Mouse (Mus musculus): ENCODE data around the gene Hbq1b. TPM values are rescaled to one million over a fixed set of nuclear protein-coding genes. Genes with fewer than 3 reads are reported as not detected.

Hbq1b gene
- polyA plus RNA-seq, 1 experiment from 2014 or later, result 1.6 TPM

DNA sequence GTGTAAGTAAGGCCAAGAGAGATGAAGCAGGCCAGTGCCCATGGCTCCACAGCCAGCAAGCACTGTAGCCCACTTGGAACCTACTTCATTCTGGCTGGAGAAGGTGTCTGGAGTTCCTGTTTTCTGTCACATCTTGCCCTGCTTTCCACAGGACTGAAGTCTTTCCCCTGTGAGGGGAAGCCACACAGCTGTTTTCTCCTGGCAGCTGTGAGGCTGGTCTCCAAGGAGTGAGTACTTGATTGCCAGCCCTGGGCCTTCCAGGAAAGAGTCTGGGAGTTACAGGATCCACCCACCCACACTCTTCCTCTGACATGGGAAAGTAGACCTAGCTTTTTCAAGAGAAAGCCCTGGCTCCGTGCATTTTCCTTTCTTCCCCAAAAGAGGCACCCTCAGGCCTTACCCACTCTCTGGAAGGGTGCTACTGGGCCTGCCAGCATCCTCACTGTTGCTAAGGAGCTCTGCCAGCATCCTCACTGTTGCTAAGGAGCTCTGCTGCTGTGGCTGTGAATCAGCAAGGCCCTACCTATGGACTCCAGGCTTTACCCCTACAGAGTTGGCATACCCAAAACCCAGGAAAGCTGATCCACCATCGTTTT lies 16.2 kb downstream of the Hbq1b start:
- Histone ChIP-seq H3K27ac (ENCODE audit: low read depth, low read length) (no peak overlapping the region), H3K4me3 (ENCODE audit: low read length) (no peak overlapping the region), H3K27me3 (ENCODE audit: control insufficient read depth, insufficient read depth, low read length) (no peaks in the 10 kb centered on the region; the same call in 1 of the 2 replicates), H3K4me1 (ENCODE audit: control insufficient read depth, insufficient read depth, low read length) (0 out of 2 replicates have a peak, but pooled peaks cover 2% of the 10 kb centered on the region), H3K9me3 (ENCODE audit: control insufficient read depth, low read length) (no peaks in the 10 kb centered on the region), H3K4me2 (replicated peaks; ENCODE audit: low read depth, low read length) (no peak overlapping the region), H3K9ac (ENCODE audit: low read depth, low read length) (no peak overlapping the region), H3K36me3 (ENCODE audit: control insufficient read depth, insufficient read depth, low read length) (no peaks in the 10 kb centered on the region)
- ATAC-seq (ENCODE audit: low FRiP score, low TSS enrichment), result no peak
- 49% methylated on average over 2 of the region's 2 CpGs for WGBS

DNA sequence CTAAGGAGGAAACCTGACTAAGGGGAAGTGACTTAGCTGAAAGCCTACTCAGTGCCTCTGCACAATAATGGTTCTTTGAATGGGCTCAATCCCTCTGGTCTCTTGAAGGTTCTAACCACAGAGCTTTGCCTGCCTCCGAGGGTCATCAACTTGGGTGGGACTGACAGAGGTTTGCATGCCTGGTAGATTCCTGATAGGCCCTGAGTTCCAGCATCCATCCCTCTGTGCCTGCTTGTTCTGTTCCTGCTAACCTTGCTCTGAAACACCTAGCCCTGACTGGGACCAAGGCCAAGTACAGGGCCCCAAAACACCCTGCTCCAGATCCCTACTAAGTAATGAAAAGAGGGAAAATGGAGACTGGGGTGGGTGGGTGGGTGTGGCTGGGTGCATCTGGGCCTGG lies 16.7 kb downstream of the Hbq1b start:
- Histone ChIP-seq H3K27me3 (ENCODE audit: control insufficient read depth, insufficient read depth, low read length) (no peaks in the 10 kb centered on the region; the same call in 1 of the 2 replicates), H3K4me3 (ENCODE audit: low read length) (no peak overlapping the region), H3K4me2 (replicated peaks; ENCODE audit: low read depth, low read length) (no peak overlapping the region), H3K36me3 (ENCODE audit: control insufficient read depth, insufficient read depth, low read length) (no peaks in the 10 kb centered on the region), H3K9me3 (ENCODE audit: control insufficient read depth, low read length) (no peaks in the 10 kb centered on the region), H3K4me1 (ENCODE audit: control insufficient read depth, insufficient read depth, low read length) (0 out of 2 replicates have a peak, but pooled peaks cover 5% of the 10 kb centered on the region), H3K27ac (ENCODE audit: low read depth, low read length) (no peak overlapping the region), H3K9ac (ENCODE audit: low read depth, low read length) (no peak overlapping the region)
- no peak for ATAC-seq (ENCODE audit: low FRiP score, low TSS enrichment)
- WGBS, result 78% methylated on average over 1 of the region's 1 CpGs

DNA sequence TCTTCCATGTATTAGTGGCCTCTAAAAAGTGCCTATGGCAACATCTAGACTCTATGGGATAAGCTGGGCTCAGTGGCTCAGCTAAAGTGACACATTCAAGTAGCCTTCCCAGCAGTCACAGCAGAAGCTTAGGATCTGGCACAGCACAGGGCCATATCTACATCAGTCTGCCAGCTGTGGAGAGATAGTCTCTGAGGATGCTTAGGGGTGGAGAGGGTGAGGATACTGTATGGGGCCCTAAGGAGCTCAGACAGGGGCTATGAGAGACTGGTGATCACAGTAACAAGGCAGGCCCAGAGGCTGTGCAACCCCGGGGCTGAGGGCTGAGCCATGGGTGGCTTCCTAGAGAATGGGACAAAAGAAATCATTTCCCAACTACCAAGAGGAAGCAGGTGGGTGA lies 20.2 kb downstream of the Hbq1b start:
- Histone ChIP-seq H3K9me3 (ENCODE audit: control insufficient read depth, low read length) (no peaks in the 10 kb centered on the region), H3K27ac (ENCODE audit: low read depth, low read length) (no peak overlapping the region), H3K27me3 (ENCODE audit: control insufficient read depth, insufficient read depth, low read length) (no peaks in the 10 kb centered on the region), H3K4me3 (ENCODE audit: low read length) (no peak overlapping the region), H3K36me3 (ENCODE audit: control insufficient read depth, insufficient read depth, low read length) (no peaks in the 10 kb centered on the region), H3K4me1 (ENCODE audit: control insufficient read depth, insufficient read depth, low read length) (0 out of 2 replicates have a peak, but pooled peaks cover 17% of the 10 kb centered on the region), H3K9ac (ENCODE audit: low read depth, low read length) (no peak overlapping the region), H3K4me2 (replicated peaks; ENCODE audit: low read depth, low read length) (no peak overlapping the region)
- ATAC-seq (ENCODE audit: low FRiP score, low TSS enrichment), result no peak
- whole genome bisulfite sequencing, result 94% methylated on average over 1 of the region's 1 CpGs

DNA sequence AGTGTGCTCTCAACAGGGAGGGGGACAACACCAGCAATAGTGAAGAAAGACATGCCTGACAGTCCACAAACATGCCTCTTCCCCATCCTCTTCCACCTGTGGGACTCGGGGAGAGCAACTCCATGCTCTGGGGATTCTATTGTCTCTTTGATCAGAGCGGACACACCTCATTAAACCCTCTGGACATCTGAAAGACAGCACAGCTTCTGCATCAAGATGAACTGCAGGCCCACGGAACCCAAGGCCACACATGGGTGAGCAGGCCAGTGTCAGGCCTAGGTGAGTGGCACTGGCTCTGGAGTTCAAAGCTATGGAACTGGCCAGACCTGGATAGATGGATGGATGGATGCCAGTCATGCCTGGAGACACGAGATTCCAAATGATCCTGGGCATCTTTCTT lies 22.7 kb downstream of the Hbq1b start:
- H3K4me2 ChIP-seq (replicated peaks; ENCODE audit: low read depth, low read length), result no peak overlapping the region
- H3K9ac ChIP-seq (ENCODE audit: low read depth, low read length), result no peak overlapping the region
- no peaks in the 10 kb centered on the region for H3K36me3 ChIP-seq (ENCODE audit: control insufficient read depth, insufficient read depth, low read length)
- H3K27me3 ChIP-seq (ENCODE audit: control insufficient read depth, insufficient read depth, low read length), result no peaks in the 10 kb centered on the region
- 0 out of 2 replicates have a peak, but pooled peaks cover 17% of the 10 kb centered on the region for H3K4me1 ChIP-seq (ENCODE audit: control insufficient read depth, insufficient read depth, low read length)
- WGBS, result 19% methylated on average over 4 of the region's 4 CpGs
- no peaks in the 10 kb centered on the region for H3K9me3 ChIP-seq (ENCODE audit: control insufficient read depth, low read length)
- H3K4me3 ChIP-seq (ENCODE audit: low read length), result no peak overlapping the region
- H3K27ac ChIP-seq (ENCODE audit: low read depth, low read length), result no peak overlapping the region
- peak; percentile 77 for ATAC-seq (ENCODE audit: low FRiP score, low TSS enrichment)

DNA sequence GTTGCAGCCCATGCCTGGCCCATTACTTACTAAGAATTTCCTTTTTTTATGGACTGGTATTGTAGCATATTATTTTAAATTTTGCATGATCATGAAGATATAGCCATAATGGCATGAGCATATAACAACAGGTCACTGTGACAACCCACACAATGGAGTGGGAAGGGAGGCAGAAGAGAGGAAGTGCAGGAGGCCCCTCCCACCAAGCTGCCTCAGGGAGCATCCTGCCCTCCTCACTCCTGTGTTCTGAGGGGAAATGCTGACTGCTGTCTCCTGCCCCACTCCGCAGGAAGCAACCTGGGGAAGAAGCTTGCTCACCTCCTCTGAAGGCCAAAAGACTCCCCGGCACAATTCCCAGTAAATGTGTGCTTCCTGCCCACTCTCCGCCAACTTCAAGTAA lies 23.2 kb downstream of the Hbq1b start:
- Histone ChIP-seq H3K27ac (ENCODE audit: low read depth, low read length) (no peak overlapping the region), H3K36me3 (ENCODE audit: control insufficient read depth, insufficient read depth, low read length) (no peaks in the 10 kb centered on the region), H3K4me3 (ENCODE audit: low read length) (no peak overlapping the region), H3K9me3 (ENCODE audit: control insufficient read depth, low read length) (no peaks in the 10 kb centered on the region), H3K4me1 (ENCODE audit: control insufficient read depth, insufficient read depth, low read length) (0 out of 2 replicates have a peak, but pooled peaks cover 17% of the 10 kb centered on the region), H3K9ac (ENCODE audit: low read depth, low read length) (no peak overlapping the region), H3K27me3 (ENCODE audit: control insufficient read depth, insufficient read depth, low read length) (no peaks in the 10 kb centered on the region), H3K4me2 (replicated peaks; ENCODE audit: low read depth, low read length) (no peak overlapping the region)
- 61% methylated on average over 3 of the region's 3 CpGs for WGBS
- ATAC-seq (ENCODE audit: low FRiP score, low TSS enrichment), result no peak

DNA sequence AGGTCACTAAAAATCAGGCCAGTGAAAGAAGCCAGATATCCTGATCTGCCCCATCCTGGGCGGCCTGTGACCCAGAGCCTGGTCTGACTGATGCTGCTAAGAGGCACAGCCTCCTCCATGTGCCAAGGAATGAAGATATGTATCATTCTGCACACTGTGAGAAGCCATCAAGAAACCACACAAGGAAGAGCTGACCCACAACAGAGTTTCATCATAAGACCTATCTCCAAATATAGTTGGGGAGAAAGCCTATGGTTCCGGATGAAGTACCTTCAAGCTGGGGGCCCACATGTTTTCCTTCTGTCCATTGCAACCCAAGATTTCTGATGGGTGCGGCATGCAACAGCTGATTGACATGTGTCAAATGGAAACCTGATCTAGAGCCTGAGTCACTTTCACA lies 29.2 kb downstream of the Hbq1b start:
- WGBS, result 79% methylated on average over 3 of the region's 3 CpGs
- H3K4me2 ChIP-seq (replicated peaks; ENCODE audit: low read depth, low read length), result no peak overlapping the region
- ATAC-seq (ENCODE audit: low FRiP score, low TSS enrichment), result no peak
- H3K4me3 ChIP-seq (ENCODE audit: low read length), result no peak overlapping the region
- no peak overlapping the region for H3K9ac ChIP-seq (ENCODE audit: low read depth, low read length)
- no peaks in the 10 kb centered on the region for H3K4me1 ChIP-seq (ENCODE audit: control insufficient read depth, insufficient read depth, low read length)
- no peak overlapping the region for H3K27ac ChIP-seq (ENCODE audit: low read depth, low read length)
- no peaks in the 10 kb centered on the region for H3K27me3 ChIP-seq (ENCODE audit: control insufficient read depth, insufficient read depth, low read length)
- H3K9me3 ChIP-seq (ENCODE audit: control insufficient read depth, low read length), result no peaks in the 10 kb centered on the region
- H3K36me3 ChIP-seq (ENCODE audit: control insufficient read depth, insufficient read depth, low read length), result no peaks in the 10 kb centered on the region

DNA sequence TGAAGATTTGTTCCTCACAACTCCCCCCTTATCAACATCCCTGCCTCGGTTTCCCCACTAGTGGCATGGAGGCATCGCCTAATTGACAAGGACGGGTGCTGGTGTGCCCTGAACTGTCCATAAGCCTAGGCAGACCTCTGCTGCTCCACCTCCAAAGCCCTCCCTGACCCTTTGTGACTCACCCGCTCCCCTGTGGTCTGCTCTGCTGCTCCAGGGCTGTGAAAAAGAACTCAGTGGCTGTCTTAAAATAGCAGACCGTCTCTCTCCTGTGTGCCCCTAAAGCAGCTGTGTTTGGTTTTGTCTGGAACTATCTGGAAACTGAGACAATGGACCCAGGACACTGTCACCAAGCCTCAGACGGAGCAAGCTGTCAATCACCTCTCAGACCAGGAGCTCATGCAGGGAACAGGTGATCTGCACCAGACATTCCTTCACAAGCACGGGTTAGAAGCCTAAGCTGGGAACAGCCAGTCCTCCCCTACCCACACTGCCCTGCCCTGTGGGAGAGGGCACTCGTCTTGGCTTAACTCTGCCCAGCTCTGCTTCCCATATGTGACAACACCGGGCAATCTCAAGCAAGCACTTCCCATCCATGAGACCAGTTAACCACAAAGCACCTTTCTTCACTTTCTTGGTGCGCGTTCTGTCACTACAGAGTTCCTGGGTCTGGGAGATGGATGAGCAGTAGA lies 33.9 kb downstream of the Hbq1b start:
- 68% methylated on average over 11 of the region's 11 CpGs for WGBS
- H3K27me3 ChIP-seq (ENCODE audit: control insufficient read depth, insufficient read depth, low read length), result no peaks in the 10 kb centered on the region; the same call in 1 of the 2 replicates
- ATAC-seq (ENCODE audit: low FRiP score, low TSS enrichment), result no peak
- H3K4me3 ChIP-seq (ENCODE audit: low read length), result no peak overlapping the region
- H3K4me2 ChIP-seq (replicated peaks; ENCODE audit: low read depth, low read length), result no peak overlapping the region
- 0 out of 2 replicates have a peak, but pooled peaks cover 5% of the 10 kb centered on the region for H3K4me1 ChIP-seq (ENCODE audit: control insufficient read depth, insufficient read depth, low read length)
- no peaks in the 10 kb centered on the region for H3K36me3 ChIP-seq (ENCODE audit: control insufficient read depth, insufficient read depth, low read length)
- H3K27ac ChIP-seq (ENCODE audit: low read depth, low read length), result no peak overlapping the region
- H3K9ac ChIP-seq (ENCODE audit: low read depth, low read length), result no peak overlapping the region
- H3K9me3 ChIP-seq (ENCODE audit: control insufficient read depth, low read length), result no peaks in the 10 kb centered on the region

DNA sequence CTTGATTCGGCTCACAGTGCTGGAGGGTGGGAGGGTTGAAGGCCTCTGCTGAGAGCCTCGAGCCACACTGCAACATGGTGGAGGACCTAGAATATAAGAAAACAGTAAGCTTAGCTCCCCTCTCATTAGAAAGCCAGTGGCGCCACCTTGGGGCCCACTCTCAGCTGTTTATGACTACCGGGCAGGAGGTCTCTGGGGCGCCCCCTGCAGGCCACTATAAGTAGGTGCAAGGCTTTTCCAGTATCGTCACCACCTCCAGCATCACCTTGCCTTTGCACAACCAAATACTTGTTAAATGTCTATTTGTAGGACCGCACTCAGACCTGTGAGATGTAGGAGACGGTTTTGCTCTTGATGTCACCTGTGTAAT lies 34.4 kb downstream of the Hbq1b start:
- 42% methylated on average over 8 of the region's 8 CpGs for WGBS
- H3K4me3 ChIP-seq (ENCODE audit: low read length), result no peak overlapping the region
- H3K9ac ChIP-seq (ENCODE audit: low read depth, low read length), result no peak overlapping the region
- no peak overlapping the region for H3K27ac ChIP-seq (ENCODE audit: low read depth, low read length)
- H3K9me3 ChIP-seq (ENCODE audit: control insufficient read depth, low read length), result no peaks in the 10 kb centered on the region
- no peaks in the 10 kb centered on the region for H3K36me3 ChIP-seq (ENCODE audit: control insufficient read depth, insufficient read depth, low read length)
- no peaks in the 10 kb centered on the region; the same call in 1 of the 2 replicates for H3K27me3 ChIP-seq (ENCODE audit: control insufficient read depth, insufficient read depth, low read length)
- H3K4me1 ChIP-seq (ENCODE audit: control insufficient read depth, insufficient read depth, low read length), result 0 out of 2 replicates have a peak, but pooled peaks cover 5% of the 10 kb centered on the region
- no peak overlapping the region for H3K4me2 ChIP-seq (replicated peaks; ENCODE audit: low read depth, low read length)
- ATAC-seq (ENCODE audit: low FRiP score, low TSS enrichment), result no peak

DNA sequence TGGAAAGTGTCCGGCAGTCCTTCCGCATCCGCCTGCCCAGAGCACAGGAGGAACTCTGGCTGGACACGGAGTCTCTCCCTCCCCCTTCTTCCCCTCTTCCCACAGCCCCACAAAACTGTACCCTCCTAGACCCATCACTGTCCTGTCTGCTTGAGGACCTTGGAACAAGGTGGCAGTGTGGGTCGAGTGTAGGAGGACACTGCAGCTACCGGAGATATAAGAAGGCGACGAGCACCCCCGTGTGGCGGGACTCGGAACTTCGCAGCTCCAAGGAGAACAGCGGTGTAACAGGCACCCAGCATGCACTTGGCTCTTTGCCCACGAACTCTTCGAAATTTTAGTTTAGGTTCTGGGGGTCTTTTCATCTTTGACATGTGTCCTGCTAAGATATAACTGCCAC lies 37.8 kb downstream of the Hbq1b start:
- H3K4me3 ChIP-seq (ENCODE audit: low read length), result peak overlapping the region; percentile 17; the same call in 1 of the 2 replicates

More for the DNA sequence above, 37.8 kb downstream of the Hbq1b start:
- Histone ChIP-seq H3K27me3 (ENCODE audit: control insufficient read depth, insufficient read depth, low read length) (no peaks in the 10 kb centered on the region; the same call in 1 of the 2 replicates), H3K9me3 (ENCODE audit: control insufficient read depth, low read length) (no peaks in the 10 kb centered on the region), H3K4me1 (ENCODE audit: control insufficient read depth, insufficient read depth, low read length) (0 out of 2 replicates have a peak, but pooled peaks cover 5% of the 10 kb centered on the region), H3K36me3 (ENCODE audit: control insufficient read depth, insufficient read depth, low read length) (no peaks in the 10 kb centered on the region), H3K4me2 (replicated peaks; ENCODE audit: low read depth, low read length) (peak overlapping the region; percentile 37), H3K27ac (ENCODE audit: low read depth, low read length) (no peak overlapping the region), H3K9ac (ENCODE audit: low read depth, low read length) (no peak overlapping the region; the same call in 1 of the 2 replicates)
- WGBS, result 10% methylated on average over 15 of the region's 15 CpGs
- peak; percentile 89 for ATAC-seq (ENCODE audit: low FRiP score, low TSS enrichment)

All from kidney, embryonic 14.5 days (tissue).